Mouse (Mus musculus): ENCODE results near the gene Acaca. TPM values are rescaled to one million over a fixed set of nuclear protein-coding genes. Genes with fewer than 3 reads are reported as not detected.

The Acaca gene
- 4.3 TPM for polyA plus RNA-seq (2014; fragmentation: Illumina TruSeq; extraction: RNeasy Lipid Tissue Mini Kit (QIAGEN cat#74804); ENCODE audit: low replicate concordance)

GRCm38 (mm10) chr11:84128943-84129798, at the start of gene Acaca, which contains the start of gene Tada2a:
Gene Acaca, plus strand, starts transcription at chr11:84129672.
Gene Tada2a, minus strand, starts transcription at chr11:84129600.

GRCm38 (mm10) chr11:84167046-84167526, 37.6 kb downstream of the Acaca start, which contains the start of gene Gm11437:
Gene Gm11437, minus strand, starts transcription at chr11:84167476.

Other genes starting within 250 kb of the Acaca start
- gene Ddx52, start 187.6 kb upstream of the Acaca start, polyA plus RNA-seq (2014; fragmentation: Illumina TruSeq; extraction: RNeasy Lipid Tissue Mini Kit (QIAGEN cat#74804); ENCODE audit: low replicate concordance): 47.5 TPM
- 11.4 TPM for gene Synrg, start 165.2 kb upstream of the Acaca start, polyA plus RNA-seq (2014; fragmentation: Illumina TruSeq; extraction: RNeasy Lipid Tissue Mini Kit (QIAGEN cat#74804); ENCODE audit: low replicate concordance)
- gene Dusp14, start 60.4 kb upstream of the Acaca start, polyA plus RNA-seq (2014; fragmentation: Illumina TruSeq; extraction: RNeasy Lipid Tissue Mini Kit (QIAGEN cat#74804); ENCODE audit: low replicate concordance): 0.48 TPM
- 6.5 TPM for gene Tada2a, start 72 bp upstream of the Acaca start, polyA plus RNA-seq (2014; fragmentation: Illumina TruSeq; extraction: RNeasy Lipid Tissue Mini Kit (QIAGEN cat#74804); ENCODE audit: low replicate concordance)
- gene Gm11437, start 37.8 kb downstream of the Acaca start, polyA plus RNA-seq (2014; fragmentation: Illumina TruSeq; extraction: RNeasy Lipid Tissue Mini Kit (QIAGEN cat#74804); ENCODE audit: low replicate concordance): 62.0 TPM

All from small intestine, adult 10 weeks (tissue).